Mouse (Mus musculus) CD4-positive naive resting alpha-beta T cell, adult 76 days (primary cell): Measurements from ENCODE around the gene Zdhhc9. TPM values are rescaled to one million over a fixed set of nuclear protein-coding genes. Genes with fewer than 3 reads are reported as not detected.

Experiments used
- total RNA-seq: library from RNA; stranded (reverse); gene quantifications from one replicate; pipeline ENCODE4 v1.2.4, GENCODE M21; 2023

Zdhhc9 gene
- total RNA-seq: 30.6 TPM

DNA sequence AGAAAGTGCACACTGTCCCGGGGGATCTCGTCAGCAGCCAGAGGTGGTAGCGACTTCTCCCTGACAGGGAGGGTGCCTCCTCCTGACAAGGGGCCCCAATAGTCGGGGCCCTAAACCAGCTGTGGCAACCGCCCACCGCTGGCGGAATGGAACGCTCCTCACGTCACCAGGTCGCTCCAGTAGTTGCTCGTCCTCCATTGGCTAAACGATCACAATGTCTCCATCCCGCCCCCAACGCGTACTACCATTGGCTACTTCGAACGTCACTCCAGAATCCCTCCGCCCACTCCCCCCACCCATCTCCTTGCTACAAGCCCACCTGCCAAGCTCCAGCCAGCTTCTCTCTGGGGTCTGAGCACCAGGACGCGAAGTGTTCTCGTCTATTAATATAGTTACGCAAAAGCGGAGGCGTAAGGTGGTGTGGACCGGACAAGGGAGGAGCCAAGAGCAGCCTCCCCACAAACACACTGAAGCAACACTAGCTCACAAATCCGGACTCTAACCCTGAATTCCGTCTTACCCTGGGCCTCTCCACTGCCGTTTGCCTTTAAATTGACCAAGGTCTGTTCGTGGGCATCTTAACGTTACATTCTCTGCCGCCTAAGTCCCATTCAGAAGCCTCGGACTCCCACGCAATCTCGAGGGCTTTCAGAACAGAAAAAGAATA, at the start of gene Zdhhc9:
TSS of gene Zdhhc9 (minus strand) at position 360 of the 667 bp plus-strand sequence.

DNA sequence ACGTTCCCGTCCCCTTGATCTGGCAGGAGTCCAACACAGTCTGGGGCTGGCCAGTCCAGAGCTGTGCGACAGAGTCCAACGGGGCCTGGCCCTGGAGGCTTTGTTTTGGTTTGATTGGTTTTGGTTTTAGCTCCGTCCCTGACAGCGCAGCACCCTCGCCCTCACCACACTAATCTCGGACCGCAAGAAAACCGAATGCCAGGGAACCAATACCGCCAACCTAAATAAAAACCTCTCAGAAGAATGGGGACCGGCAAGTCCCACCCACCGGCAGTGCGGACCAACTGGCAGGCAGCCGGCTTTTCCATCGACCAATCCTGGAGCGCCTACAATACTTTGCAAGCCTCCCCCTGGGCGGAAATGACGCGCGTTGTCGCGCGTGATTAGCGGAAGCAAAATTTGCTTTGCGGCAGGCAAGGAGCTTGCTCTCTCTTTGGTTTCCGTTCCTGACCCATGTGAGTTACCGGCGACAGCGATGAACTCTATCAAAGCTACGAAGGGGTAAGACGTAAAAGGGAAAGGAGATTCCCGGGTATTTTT, 47.9 kb upstream of the Zdhhc9 start, which contains the start of gene Utp14a:
TSS of gene Utp14a (plus strand) at position 395 of the 540 bp plus-strand sequence.

DNA sequence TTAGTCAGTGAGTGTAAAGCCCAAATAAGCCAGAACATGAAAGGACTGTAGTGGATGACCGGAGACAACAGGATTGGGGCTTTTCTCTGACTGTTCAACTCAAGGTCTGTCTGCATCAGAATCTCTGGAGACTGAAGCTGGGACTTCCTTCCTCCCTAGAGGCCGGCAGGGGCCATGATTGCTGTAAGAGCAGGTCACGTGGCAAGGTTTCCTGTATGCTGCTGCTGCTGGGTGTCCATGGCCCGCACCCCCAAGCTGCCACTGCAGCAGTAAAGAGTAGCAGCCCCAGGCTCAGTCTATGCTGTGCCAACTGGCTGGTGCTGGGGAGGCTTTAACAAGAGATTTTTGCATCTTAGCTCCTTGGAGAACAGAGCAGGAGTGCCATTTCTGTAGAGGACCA, 62.4 kb downstream of the Zdhhc9 start, which contains the start of gene Sash3:
TSS of gene Sash3 (plus strand) at position 175 of the 400 bp plus-strand sequence.

Other genes with a start within 250 kb of the Zdhhc9 start
- 0.53 TPM for gene Apln, start 174.0 kb downstream of the Zdhhc9 start, total RNA-seq
- not detected for gene Xpnpep2, start 100.2 kb downstream of the Zdhhc9 start, total RNA-seq
- gene Sash3, start 62.4 kb downstream of the Zdhhc9 start, total RNA-seq: 144 TPM
- gene Utp14a, start 48.0 kb upstream of the Zdhhc9 start, total RNA-seq: 42.5 TPM
- 11.5 TPM for gene Bcorl1, start 132.5 kb upstream of the Zdhhc9 start, total RNA-seq